Mouse (Mus musculus) MEL (cell line): ENCODE results near the gene Zer1. TPM values are rescaled to one million over a fixed set of nuclear protein-coding genes. Genes with fewer than 3 reads are reported as not detected.
"Not testable (repeated sequence)": the region's sequence is repeated elsewhere in the genome, so short reads cannot be mapped to it uniquely, and the experiment has no call there.

Source experiments
- DNase-seq: peaks from one replicate; pipeline ENCODE4 v3.0.0; 2011; ENCODE audit warnings: low read depth, low spot score
- H3K27ac ChIP-seq: 2 replicates; pipeline ENCODE4 v1.5.1; 2012; ENCODE audit warnings: low read depth, mild to moderate bottlenecking, control low read depth, low read length, moderate library complexity; ENCODE audit not compliant: control insufficient read depth
- H3K27me3 ChIP-seq, 2 experiments: fragments of 150-350 bp in 1 of 2; sonication (generic) in 1 of 2; 2 replicates each; pipeline ENCODE4 v1.6.1; 2012; ENCODE audit warnings: low read length in 2 of 2, mild to moderate bottlenecking in 2 of 2, improper control_type of control experiment in 1 of 2, moderate library complexity in 1 of 2; ENCODE audit not compliant: insufficient read depth in 2 of 2, control insufficient read depth in 1 of 2
- H3K36me3 ChIP-seq, 2 experiments: 2 replicates each; pipeline ENCODE4 v1.6.1; 2012 to 2014; ENCODE audit warnings: low read length in 2 of 2, improper control_type of control experiment in 1 of 2, inconsistent platforms in 1 of 2, mild to moderate bottlenecking in 1 of 2; ENCODE audit not compliant: insufficient read depth in 2 of 2, control insufficient read depth in 1 of 2
- H3K4me1 ChIP-seq, 2 experiments: fragments of 150-350 bp in 1 of 2; sonication (generic) in 1 of 2; 2 replicates each; pipeline ENCODE4 v1.6.1; 2012; ENCODE audit warnings: low read length in 2 of 2, improper control_type of control experiment in 1 of 2, mild to moderate bottlenecking in 1 of 2; ENCODE audit not compliant: insufficient read depth in 2 of 2, control insufficient read depth in 1 of 2
- H3K4me3 ChIP-seq, 2 experiments: fragments of 150-350 bp in 1 of 2; sonication (generic) in 1 of 2; 2 replicates each; pipeline ENCODE4 v1.5.1; 2012; ENCODE audit warnings: low read depth in 2 of 2, low read length in 2 of 2, mild to moderate bottlenecking in 2 of 2, moderate library complexity in 2 of 2, control low read depth in 1 of 2, improper control_type of control experiment in 1 of 2; ENCODE audit not compliant: control insufficient read depth in 1 of 2, insufficient read depth in 1 of 2
- H3K79me2 ChIP-seq: 2 replicates; pipeline ENCODE4 v1.6.1; 2012; ENCODE audit warnings: mild to moderate bottlenecking, low read length, moderate library complexity; ENCODE audit not compliant: control insufficient read depth, poor library complexity, insufficient read depth
- H3K9ac ChIP-seq: 2 replicates; pipeline ENCODE4 v1.6.1; 2012; ENCODE audit warnings: low read depth, mild to moderate bottlenecking, control low read depth, low read length, moderate library complexity; ENCODE audit not compliant: control insufficient read depth, poor library complexity, severe bottlenecking
- H3K9me3 ChIP-seq: fragments of 150-350 bp; sonication (generic); replicated peaks from 2 replicates; pipeline ENCODE4 v1.6.1; 2012; ENCODE audit warnings: mild to moderate bottlenecking, low read length, improper control_type of control experiment, moderate library complexity; ENCODE audit not compliant: insufficient read depth
- BHLHE40 ChIP-seq: IDR thresholded peaks from 2 replicates; pipeline ENCODE4 v1.6.1; 2012; ENCODE audit warnings: low read depth, mild to moderate bottlenecking, inconsistent platforms, low read length, improper control_type of control experiment, borderline replicate concordance
- CTCF ChIP-seq, 3 experiments: IDR thresholded peaks in 2 of 3; conservative IDR thresholded peaks in 1 of 3; 2 replicates each; pipeline ENCODE4 v1.5.1; 2011 to 2012; ENCODE audit warnings: low read length in 3 of 3, low read depth in 2 of 3, mild to moderate bottlenecking in 2 of 3, improper control_type of control experiment in 1 of 3, inconsistent platforms in 1 of 3, mixed read lengths in 1 of 3, moderate library complexity in 1 of 3; ENCODE audit not compliant: control insufficient read depth in 1 of 3, insufficient read depth in 1 of 3, poor library complexity in 1 of 3, severe bottlenecking in 1 of 3
- EP300 ChIP-seq, 2 experiments: IDR thresholded peaks; 2 replicates each; pipeline ENCODE4 v1.6.1; 2011; ENCODE audit warnings: improper control_type of control experiment in 2 of 2, low read length in 2 of 2, low read depth in 1 of 2, mild to moderate bottlenecking in 1 of 2
- ETS1 ChIP-seq: IDR thresholded peaks from 2 replicates; pipeline ENCODE4 v1.6.1; 2012; ENCODE audit warnings: low read depth, mild to moderate bottlenecking, inconsistent platforms, low read length, improper control_type of control experiment, moderate library complexity
- GATA1 ChIP-seq: IDR thresholded peaks from 2 replicates; pipeline ENCODE4 v1.6.1; 2011; ENCODE audit warnings: low read depth, low read length, improper control_type of control experiment
- HCFC1 ChIP-seq: IDR thresholded peaks from 2 replicates; pipeline ENCODE4 v1.6.1; 2012; ENCODE audit warnings: low read depth, mild to moderate bottlenecking, inconsistent platforms, low read length, improper control_type of control experiment, moderate library complexity
- KAT2A ChIP-seq: conservative IDR thresholded peaks from 2 replicates; pipeline ENCODE4 v1.6.1; 2012; ENCODE audit warnings: low read depth, low read length, improper control_type of control experiment, inconsistent platforms
- MAX ChIP-seq: IDR thresholded peaks from 2 replicates; pipeline ENCODE4 v1.6.1; 2011; ENCODE audit warnings: low read length, improper control_type of control experiment
- MAZ ChIP-seq: IDR thresholded peaks from 2 replicates; pipeline ENCODE4 v1.6.1; 2012; ENCODE audit warnings: low read depth, mild to moderate bottlenecking, inconsistent platforms, low read length, improper control_type of control experiment
- MEF2A ChIP-seq: IDR thresholded peaks from 2 replicates; pipeline ENCODE4 v1.6.1; 2014; ENCODE audit warnings: low read depth, mild to moderate bottlenecking, inconsistent platforms, low read length, improper control_type of control experiment; ENCODE audit not compliant: poor library complexity, insufficient replicate concordance, severe bottlenecking; ENCODE audit errors: extremely low read depth
- MXI1 ChIP-seq: IDR thresholded peaks from 2 replicates; pipeline ENCODE4 v1.6.1; 2011; ENCODE audit warnings: mild to moderate bottlenecking, low read depth, low read length, improper control_type of control experiment
- MYC ChIP-seq: IDR thresholded peaks from 2 replicates; pipeline ENCODE4 v1.6.1; 2011; ENCODE audit warnings: low read depth, mild to moderate bottlenecking, low read length, improper control_type of control experiment, moderate library complexity
- NELFE ChIP-seq: IDR thresholded peaks from 2 replicates; pipeline ENCODE4 v1.6.1; 2011; ENCODE audit warnings: low read depth, low read length, improper control_type of control experiment
- NRF1 ChIP-seq: IDR thresholded peaks from 2 replicates; pipeline ENCODE4 v1.6.1; 2014; ENCODE audit warnings: low read depth, mild to moderate bottlenecking, inconsistent platforms, low read length, improper control_type of control experiment, moderate library complexity; ENCODE audit not compliant: poor library complexity, insufficient read depth, severe bottlenecking
- POLR2A ChIP-seq, 2 experiments: IDR thresholded peaks; 2 replicates each; pipeline ENCODE4 v1.6.1; 2011 to 2012; ENCODE audit warnings: low read length in 2 of 2, mild to moderate bottlenecking in 2 of 2, control low read depth in 1 of 2, improper control_type of control experiment in 1 of 2, low read depth in 1 of 2, moderate library complexity in 1 of 2; ENCODE audit not compliant: control insufficient read depth in 1 of 2, insufficient read depth in 1 of 2, poor library complexity in 1 of 2
- RCOR1 ChIP-seq: IDR thresholded peaks from 2 replicates; pipeline ENCODE4 v1.6.1; 2012; ENCODE audit warnings: low read depth, mild to moderate bottlenecking, inconsistent platforms, low read length, improper control_type of control experiment
- SIN3A ChIP-seq: IDR thresholded peaks from 2 replicates; pipeline ENCODE4 v1.6.1; 2012; ENCODE audit warnings: low read length, improper control_type of control experiment, inconsistent platforms
- SMC3 ChIP-seq: IDR thresholded peaks from 2 replicates; pipeline ENCODE4 v1.6.1; 2011; ENCODE audit warnings: low read depth, low read length, improper control_type of control experiment
- TAL1 ChIP-seq: IDR thresholded peaks from 2 replicates; pipeline ENCODE4 v1.6.1; 2012; ENCODE audit warnings: mild to moderate bottlenecking, inconsistent platforms, low read length, moderate library complexity, mixed read lengths
- TBP ChIP-seq: IDR thresholded peaks from 2 replicates; pipeline ENCODE4 v1.8.0; 2011; ENCODE audit warnings: low read depth, low read length, improper control_type of control experiment
- TCF12 ChIP-seq: IDR thresholded peaks from 2 replicates; pipeline ENCODE4 v1.6.1; 2014; ENCODE audit warnings: low read depth, mild to moderate bottlenecking, inconsistent platforms, low read length, improper control_type of control experiment, moderate library complexity
- ZC3H11A ChIP-seq: IDR thresholded peaks from 2 replicates; pipeline ENCODE4 v1.6.1; 2012; ENCODE audit warnings: low read depth, mild to moderate bottlenecking, inconsistent platforms, low read length, improper control_type of control experiment
- polyA plus RNA-seq, 2 experiments: library from polyadenylated mRNA; stranded (reverse) in 1 of 2; unstranded in 1 of 2; fragments of >175 nt in 1 of 2; fragments of >200 nt in 1 of 2; gene quantifications; 2 replicates each; pipeline versions ENCODE4 v1.2.1 to v1.2.4; 2012; ENCODE audit warnings: low replicate concordance in 2 of 2, low read depth in 1 of 2; ENCODE audit not compliant: insufficient read length in 2 of 2, insufficient read depth in 1 of 2, missing spikeins in 1 of 2
- total RNA-seq: library from RNA; depleted of rRNA; stranded (reverse); fragments of 300-350 nt; gene quantifications from 2 replicates; pipeline ENCODE4 v1.2.3, GENCODE M21; 2012

Zer1 gene
- total and polyA plus RNA-seq, 3 experiments, result 3.9 to 14.0 TPM; not detected in 1

DNA sequence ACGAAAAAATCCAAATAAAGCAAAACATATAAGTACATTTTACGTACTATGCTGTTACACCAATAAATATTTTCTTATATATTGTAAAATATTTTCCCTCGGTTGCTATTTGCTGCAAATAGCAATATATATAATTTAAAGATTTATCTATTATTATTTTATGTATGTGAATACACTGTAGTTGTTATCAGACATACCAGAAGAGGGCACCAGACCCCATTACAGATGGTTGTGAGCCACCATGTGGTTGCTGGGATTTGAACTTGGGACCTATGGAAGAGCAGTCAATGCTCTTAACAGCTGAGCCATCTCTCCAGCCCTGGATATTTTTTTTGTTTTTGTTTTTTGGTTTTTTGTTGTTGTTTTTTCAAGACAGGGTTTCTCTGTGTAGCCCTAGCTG, 69.1 kb downstream of the Zer1 start:
- H3K4me3 ChIP-seq, H3K9me3 ChIP-seq, DNase-seq, H3K9ac ChIP-seq, H3K27ac ChIP-seq, H3K79me2 ChIP-seq, H3K27me3 ChIP-seq: not testable (repeated sequence)
- H3K4me1 ChIP-seq, result peaks cover 0 to 14% of the 10 kb centered on the region in 2 experiments; a peak in 3 of 4 replicates
- TF ChIP-seq ZC3H11A (0 out of 2 replicates have a peak, but pooled peaks have one; percentile 3), SMC3 (peak; percentile 31), CTCF (IDR thresholded peaks at IDR 0.05 in 2 of 3, conservative IDR thresholded peaks at IDR 0.05 in 1 of 3; ENCODE audit: control insufficient read depth in 1 of 3, insufficient read depth in 1 of 3, low read depth in 2 of 3, low read length in 3 of 3, poor library complexity in 1 of 3, severe bottlenecking in 1 of 3) (peak in 2 of 3 experiments; percentile 16 to 32; a peak in 3 of 6 replicates), MYC (peak; percentile 54; the same call in 1 of the 2 replicates)
- TF ChIP-seq, all 39 proteins: peak for 4; not testable (repeated sequence) for 35
- H3K36me3 ChIP-seq, result not testable (repeated sequence)

GRCm38 (mm10) chr2:30051992-30052761, 72.2 kb downstream of the Zer1 start:
- H3K9me3 ChIP-seq, result no peaks in the 10 kb centered on the region
- H3K36me3 ChIP-seq, result peaks cover 0 to 20% of the 10 kb centered on the region in 2 experiments; a peak in 2 of 4 replicates
- H3K27me3 ChIP-seq, result no peaks in the 10 kb centered on the region
- H3K79me2 ChIP-seq, result peaks cover 13% of the 10 kb centered on the region
- H3K4me3 ChIP-seq, result no peak overlapping the region
- H3K4me1 ChIP-seq, result peaks cover 2 to 32% of the 10 kb centered on the region in 2 experiments
- peak; percentile 52 for DNase-seq
- TF ChIP-seq MEF2A (no peak), TBP (0 out of 2 replicates have a peak, but pooled peaks have one; percentile 15), CTCF (IDR thresholded peaks at IDR 0.05 in 2 of 3, conservative IDR thresholded peaks at IDR 0.05 in 1 of 3; ENCODE audit: control insufficient read depth in 1 of 3, insufficient read depth in 1 of 3, low read depth in 2 of 3, low read length in 3 of 3, poor library complexity in 1 of 3, severe bottlenecking in 1 of 3) (peak in 2 of 3 experiments; percentile 58 to 84; a peak in 4 of 6 replicates)
- H3K27ac ChIP-seq, result no peak overlapping the region
- H3K9ac ChIP-seq, result no peak overlapping the region

DNA sequence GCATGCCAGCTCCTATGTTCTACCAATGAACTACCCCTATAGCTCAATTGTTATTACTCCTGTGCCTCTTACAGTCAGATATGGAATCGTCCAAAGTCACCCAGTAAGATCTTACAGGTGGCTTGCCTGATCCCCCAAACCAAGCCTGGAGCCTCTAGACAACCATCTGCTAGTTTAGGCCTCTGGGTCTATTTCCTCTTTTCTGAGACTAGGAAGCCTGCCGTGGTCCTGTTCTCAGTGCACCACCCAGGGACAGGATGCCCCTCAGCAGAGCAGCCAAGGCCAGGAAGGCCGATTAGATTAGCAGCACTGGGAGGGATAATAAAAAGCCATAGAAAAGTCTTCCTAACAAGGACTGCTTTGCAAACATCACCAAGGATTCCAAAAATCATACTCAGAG, 74.6 kb downstream of the Zer1 start:
- H3K4me1 ChIP-seq, result peaks cover 2 to 28% of the 10 kb centered on the region in 2 experiments
- H3K9ac ChIP-seq, result peak overlapping the region; percentile 87
- H3K4me3 ChIP-seq, result peak overlapping the region; percentile 61; a peak in 3 of 4 replicates
- H3K79me2 ChIP-seq, result peaks cover 13% of the 10 kb centered on the region
- DNase-seq, result peak; percentile 94
- peak overlapping the region; percentile 98 for H3K27ac ChIP-seq
- peaks cover 0 to 20% of the 10 kb centered on the region in 2 experiments; a peak in 2 of 4 replicates for H3K36me3 ChIP-seq
- no peaks in the 10 kb centered on the region for H3K9me3 ChIP-seq
- H3K27me3 ChIP-seq, result no peaks in the 10 kb centered on the region
- TF ChIP-seq EP300 (IDR thresholded peaks at IDR 0.05; ENCODE audit: low read depth in 1 of 2, low read length in 2 of 2) (peak in 1 of 2 experiments; percentile 56), TBP (peak; percentile 91), NELFE (peak; percentile 46), KAT2A (no peak), POLR2A (IDR thresholded peaks at IDR 0.05; ENCODE audit: control insufficient read depth in 1 of 2, insufficient read depth in 1 of 2, low read depth in 1 of 2, low read length in 2 of 2, poor library complexity in 1 of 2) (peak in 1 of 2 experiments; percentile 69; a peak in 1 of 4 replicates), RCOR1 (peak; percentile 54), MAZ (no peak), MXI1 (0 out of 2 replicates have a peak, but pooled peaks have one; percentile 3), GATA1 (peak; percentile 69), MYC (peak; percentile 79), HCFC1 (peak; percentile 66), NRF1 (no peak), MEF2A (no peak), TCF12 (peak; percentile 56), TAL1 (peak; percentile 86), ETS1 (peak; percentile 44; the same call in 1 of the 2 replicates), MAX (peak; percentile 40; the same call in 1 of the 2 replicates), SIN3A (0 out of 2 replicates have a peak, but pooled peaks have one; percentile 40), BHLHE40 (no peak)
